Mouse (Mus musculus) CH12.LX (cell line): ENCODE measurements around the gene Mpv17. TPM values are rescaled to one million over a fixed set of nuclear protein-coding genes. Genes with fewer than 3 reads are reported as not detected.

ENCODE experiments used
- DNase-seq: peaks from one replicate; pipeline ENCODE4 v3.0.0-alpha.2; 2013; ENCODE audit errors: extremely low read depth
- H3K27ac ChIP-seq: 2 replicates; pipeline ENCODE4 v1.5.1; 2012; ENCODE audit warnings: low read depth, mild to moderate bottlenecking, control low read depth, moderate library complexity; ENCODE audit not compliant: insufficient read depth
- H3K27me3 ChIP-seq: replicated peaks from 2 replicates; pipeline ENCODE3; 2012; ENCODE audit warnings: inconsistent platforms
- H3K36me3 ChIP-seq, 2 experiments: replicated peaks in 1 of 2; 2 replicates each; pipeline versions ENCODE3 to v1.6.1; 2012; ENCODE audit warnings: inconsistent platforms in 1 of 2, low read length in 1 of 2, mild to moderate bottlenecking in 1 of 2, mixed read lengths in 1 of 2, moderate library complexity in 1 of 2; ENCODE audit not compliant: control insufficient read depth in 1 of 2, insufficient read depth in 1 of 2
- H3K4me1 ChIP-seq, 2 experiments: 2 replicates each; pipeline ENCODE4 v1.6.1; 2012; ENCODE audit warnings: inconsistent platforms in 1 of 2, moderate library complexity in 1 of 2; ENCODE audit not compliant: insufficient read depth in 2 of 2, control insufficient read depth in 1 of 2
- H3K4me2 ChIP-seq: 2 replicates; pipeline ENCODE4 v1.6.1; 2012; ENCODE audit warnings: low read depth, mild to moderate bottlenecking, control low read depth; ENCODE audit not compliant: poor library complexity, insufficient read depth, severe bottlenecking
- H3K4me3 ChIP-seq, 3 experiments: fragments of 150-350 bp in 1 of 3; sonication (generic) in 1 of 3; replicated peaks in 1 of 3; 2 replicates each; pipeline versions ENCODE3 to v1.5.1; 2011 to 2012; ENCODE audit warnings: low read depth in 2 of 3, low read length in 2 of 3, mild to moderate bottlenecking in 2 of 3, moderate library complexity in 2 of 3, control low read depth in 1 of 3, improper control_type of control experiment in 1 of 3, inconsistent platforms in 1 of 3, mixed read lengths in 1 of 3; ENCODE audit not compliant: poor library complexity in 1 of 3
- H3K79me2 ChIP-seq: replicated peaks from 2 replicates; pipeline ENCODE4 v1.6.1; 2012; ENCODE audit warnings: mild to moderate bottlenecking, moderate library complexity; ENCODE audit not compliant: control insufficient read depth, poor library complexity, insufficient read depth, severe bottlenecking; ENCODE audit errors: extremely low read depth
- H3K9ac ChIP-seq: 2 replicates; pipeline ENCODE4 v1.6.1; 2012; ENCODE audit warnings: low read depth, mild to moderate bottlenecking, control low read depth, moderate library complexity; ENCODE audit not compliant: insufficient read depth
- H3K9me3 ChIP-seq: replicated peaks from 2 replicates; pipeline ENCODE3; 2012; ENCODE audit warnings: low read length, inconsistent platforms, mixed read lengths
- CHD1 ChIP-seq: IDR thresholded peaks from 2 replicates; pipeline ENCODE4 v1.6.1; 2012; ENCODE audit warnings: low read depth, low read length, improper control_type of control experiment, inconsistent platforms
- CHD2 ChIP-seq: IDR thresholded peaks from 2 replicates; pipeline ENCODE4 v1.6.1; 2011; ENCODE audit warnings: low read length, improper control_type of control experiment
- E2F4 ChIP-seq: IDR thresholded peaks from 2 replicates; pipeline ENCODE4 v1.6.1; 2011; ENCODE audit warnings: low read depth, low read length, improper control_type of control experiment; ENCODE audit not compliant: insufficient replicate concordance
- ELF1 ChIP-seq: IDR thresholded peaks from 2 replicates; pipeline ENCODE4 v1.6.1; 2014; ENCODE audit warnings: low read depth, mild to moderate bottlenecking, inconsistent platforms, low read length, improper control_type of control experiment
- EP300 ChIP-seq: IDR thresholded peaks from 2 replicates; pipeline ENCODE4 v1.6.1; 2011; ENCODE audit warnings: low read length, improper control_type of control experiment
- GABPA ChIP-seq: IDR thresholded peaks from 2 replicates; pipeline ENCODE4 v1.6.1; 2012; ENCODE audit warnings: low read depth, low read length, improper control_type of control experiment, inconsistent platforms; ENCODE audit not compliant: insufficient replicate concordance
- IRF4 ChIP-seq: IDR thresholded peaks from 2 replicates; pipeline ENCODE4 v1.6.1; 2014; ENCODE audit warnings: low read depth, mild to moderate bottlenecking, inconsistent platforms, low read length, improper control_type of control experiment
- JUND ChIP-seq: conservative IDR thresholded peaks from 2 replicates; pipeline ENCODE4 v1.6.1; 2011; ENCODE audit warnings: low read depth, low read length, improper control_type of control experiment
- MAFK ChIP-seq: IDR thresholded peaks from 2 replicates; pipeline ENCODE4 v1.6.1; 2011; ENCODE audit warnings: low read length, improper control_type of control experiment; ENCODE audit not compliant: insufficient replicate concordance
- MAX ChIP-seq: IDR thresholded peaks from 2 replicates; pipeline ENCODE4 v1.6.1; 2011; ENCODE audit warnings: low read length, improper control_type of control experiment
- POLR2A ChIP-seq: IDR thresholded peaks from 2 replicates; pipeline ENCODE4 v1.6.1; 2011; ENCODE audit warnings: low read depth, mild to moderate bottlenecking, improper control_type of control experiment, low read length
- POLR2AphosphoS2 ChIP-seq: IDR thresholded peaks from 2 replicates; pipeline ENCODE4 v1.6.1; 2011; ENCODE audit warnings: low read depth, low read length, improper control_type of control experiment
- RCOR1 ChIP-seq: conservative IDR thresholded peaks from 2 replicates; pipeline ENCODE4 v1.6.1; 2012; ENCODE audit warnings: low read depth, mild to moderate bottlenecking, inconsistent platforms, low read length, improper control_type of control experiment
- TBP ChIP-seq: conservative IDR thresholded peaks from 2 replicates; pipeline ENCODE4 v1.6.1; 2011; ENCODE audit warnings: low read depth, low read length, improper control_type of control experiment
- USF1 ChIP-seq: IDR thresholded peaks from 2 replicates; pipeline ENCODE4 v1.6.1; 2014; ENCODE audit warnings: low read depth, mild to moderate bottlenecking, inconsistent platforms, low read length, improper control_type of control experiment
- ZC3H11A ChIP-seq: IDR thresholded peaks from 2 replicates; pipeline ENCODE4 v1.6.1; 2012; ENCODE audit warnings: low read depth, mild to moderate bottlenecking, inconsistent platforms, low read length, improper control_type of control experiment
- ZMIZ1 ChIP-seq: IDR thresholded peaks from 2 replicates; pipeline ENCODE4 v1.6.1; 2012; ENCODE audit warnings: low read depth, mild to moderate bottlenecking, inconsistent platforms, low read length, improper control_type of control experiment
- dilution Hi-C: fragments of 300-500 bp; cut with MboI; formaldehyde crosslinking; loops from 2 replicates; pipeline ENCODE4 v1.14.3; 2020; ENCODE audit warnings: low sequenced_read_pairs; ENCODE audit not compliant: extremely low pct_unique_long_range_greater_than_20kb, extremely low pct_ligation_motif_present
- in situ Hi-C: fragments of 300-500 bp; cut with MboI; formaldehyde crosslinking; loops from 3 replicates; pipeline ENCODE4 v1.14.3; 2019; ENCODE audit warnings: low sequenced_read_pairs, low pct_ligation_motif_present, low pct_unique_long_range_greater_than_20kb, mixed read lengths
- polyA plus RNA-seq: library from polyadenylated mRNA; unstranded; fragments of >175 nt; gene quantifications from 2 replicates; pipeline ENCODE4 v1.2.1, GENCODE M21; 2012; ENCODE audit warnings: low read depth; ENCODE audit not compliant: insufficient read length
- total RNA-seq, 2 experiments: library from RNA; depleted of rRNA; stranded (reverse); fragments of 300-350 nt in 1 of 2; fragments of >200 nt in 1 of 2; gene quantifications; 2 replicates each; pipeline ENCODE4 v1.2.3; 2012 to 2014

Mpv17 gene
- total and polyA plus RNA-seq, 3 experiments, result 24.0 to 37.6 (median 32.8) TPM

- TF ChIP-seq JUND (no peak), GABPA (peak; percentile 61; the same call in 1 of the 2 replicates), ZC3H11A (no peak), CHD2 (peak; percentile 99), RCOR1 (no peak; the same call in 1 of the 2 replicates), IRF4 (peak; percentile 52; the same call in 1 of the 2 replicates), POLR2A (peak; percentile 79), CHD1 (no peak), MAX (peak; percentile 39; the same call in 1 of the 2 replicates), ELF1 (peak; percentile 99), MAFK (no peak), E2F4 (no peak)
Measured at GRCm38 (mm10) chr5:31201742-31202590, 47.9 kb upstream of the Mpv17 start, which contains the start of gene Zfp513 (continued).

DNA sequence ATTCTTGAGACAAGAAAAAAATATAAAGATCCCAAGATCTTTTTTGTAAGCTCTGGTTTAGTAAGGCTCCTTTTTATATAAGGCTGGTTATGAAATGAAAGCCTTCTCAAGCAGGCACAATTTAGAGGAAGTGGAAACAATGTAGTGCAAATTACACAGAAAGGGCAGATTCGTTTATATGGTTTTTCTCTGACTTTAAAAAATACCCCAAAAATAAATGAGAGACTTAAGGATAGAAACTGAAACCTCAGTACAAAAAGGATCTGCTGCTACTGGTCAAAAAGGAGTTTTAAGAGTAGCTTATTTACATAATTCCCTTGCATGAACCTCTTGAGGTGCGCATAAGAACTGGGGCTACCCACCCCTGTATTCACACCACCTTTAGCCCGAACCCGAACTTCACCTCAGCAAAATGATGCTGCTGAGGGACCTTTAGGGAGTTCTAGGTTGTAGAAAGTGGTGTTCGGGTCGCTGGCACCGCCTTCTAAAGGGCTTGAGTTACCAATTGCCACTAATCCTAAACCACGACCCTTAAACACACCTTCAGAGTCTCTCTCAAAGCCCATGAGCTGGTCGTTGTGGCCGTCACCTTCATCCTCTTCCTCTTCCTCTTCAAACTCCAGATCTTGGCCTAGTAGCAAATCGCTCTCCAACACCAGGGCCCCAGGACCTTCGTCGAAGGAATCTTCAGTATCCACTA, 47.1 kb upstream of the Mpv17 start:
- peak overlapping the region; percentile 92 for H3K9ac ChIP-seq
- H3K79me2 ChIP-seq, result peaks cover 7% of the 10 kb centered on the region
- peaks cover 75 to 85% of the 10 kb centered on the region in 2 experiments for H3K36me3 ChIP-seq
- peak overlapping the region; percentile 77 for H3K27ac ChIP-seq
- H3K9me3 ChIP-seq, result no peaks in the 10 kb centered on the region
- H3K4me1 ChIP-seq, result peaks cover 6 to 23% of the 10 kb centered on the region in 2 experiments
- TF ChIP-seq EP300, result no peak
- 0 out of 2 replicates have a peak, but pooled peaks have one; percentile 30 for TF ChIP-seq TBP
- TF ChIP-seq ZMIZ1, result peak; percentile 75
- no peak; the same call in 1 of the 2 replicates for TF ChIP-seq POLR2AphosphoS2
- TF ChIP-seq CHD2, result peak; percentile 51; the same call in 1 of the 2 replicates
- TF ChIP-seq USF1, result no peak
- TF ChIP-seq, all 38 proteins: peak for 3
- H3K27me3 ChIP-seq, result no peaks in the 10 kb centered on the region
- peak overlapping the region; percentile 64 to 81 (median 78) for H3K4me3 ChIP-seq
- H3K4me2 ChIP-seq, result peak overlapping the region; percentile 94
- peak; percentile 39 for DNase-seq
- dilution Hi-C loops (no loop called here), in situ Hi-C loops (no loop called here)
